Mouse (Mus musculus) lung, postnatal 36 days (tissue): ENCODE data around the gene Mid1.

Experiments
- DNase-seq: peaks from one replicate; pipeline ENCODE4 v3.0.0; 2022; ENCODE audit warnings: mixed read lengths

Gene Mid1

DNA sequence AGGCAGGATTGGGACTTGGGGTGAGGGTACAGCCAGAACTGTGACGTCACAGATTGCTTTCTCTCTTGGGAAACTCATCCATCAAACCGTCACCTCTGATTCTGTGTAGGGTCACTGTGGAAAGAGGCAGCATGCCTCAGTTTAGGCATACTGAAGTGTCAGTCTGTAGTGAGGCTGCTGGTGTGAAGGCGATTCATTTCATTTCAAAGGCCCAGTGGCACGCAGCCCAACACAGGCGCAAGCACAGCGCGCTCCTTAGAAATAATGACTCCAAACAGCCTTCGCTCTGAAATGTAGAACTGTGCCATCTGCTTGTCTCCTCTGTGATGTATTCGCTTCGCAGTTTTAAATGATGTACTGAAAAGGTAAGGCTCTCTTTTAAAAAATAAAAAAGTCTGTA is 141.9 kb downstream of the Mid1 start:
- no peak for DNase-seq

DNA sequence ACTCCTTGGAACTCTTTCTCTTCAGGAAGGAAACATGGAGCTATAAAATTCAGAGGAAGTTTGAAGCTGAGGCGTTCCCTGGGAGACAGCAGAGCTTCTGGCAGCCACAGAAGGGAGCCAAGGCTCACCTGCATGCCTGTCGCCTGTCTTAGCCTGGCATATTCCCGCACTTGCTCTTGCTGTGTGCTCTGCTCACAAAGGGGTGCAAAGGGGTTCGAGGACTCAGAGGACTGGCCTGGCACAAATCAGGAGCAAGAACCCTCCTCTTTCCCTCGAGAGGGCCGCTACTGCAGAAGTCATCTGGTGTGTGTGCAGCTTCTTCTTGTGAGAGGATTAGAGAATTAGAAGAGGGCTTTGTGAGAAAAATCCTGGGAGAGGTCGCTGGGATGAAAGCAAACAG is 142.7 kb downstream of the Mid1 start:
- no peak for DNase-seq

DNA sequence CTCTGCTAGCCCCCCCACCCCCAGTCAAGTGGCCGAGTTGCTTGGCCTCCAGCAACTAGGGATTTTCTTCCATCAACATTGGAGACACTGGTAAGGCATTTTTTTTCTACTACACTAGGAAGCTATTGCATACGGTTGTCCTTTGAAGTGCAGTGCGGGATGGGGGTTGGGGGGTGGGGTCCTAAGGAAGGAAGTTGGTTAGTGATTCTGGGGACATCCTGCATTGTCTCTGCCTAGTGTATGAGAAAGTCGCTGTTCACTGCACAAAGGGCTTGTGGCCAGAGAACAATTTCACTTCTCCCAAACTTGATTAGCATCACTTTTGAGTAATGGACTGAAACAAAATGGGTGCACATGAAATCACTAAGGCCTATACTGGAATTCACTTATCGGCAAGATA is 143.1 kb downstream of the Mid1 start:
- peak; percentile 30 for DNase-seq

DNA sequence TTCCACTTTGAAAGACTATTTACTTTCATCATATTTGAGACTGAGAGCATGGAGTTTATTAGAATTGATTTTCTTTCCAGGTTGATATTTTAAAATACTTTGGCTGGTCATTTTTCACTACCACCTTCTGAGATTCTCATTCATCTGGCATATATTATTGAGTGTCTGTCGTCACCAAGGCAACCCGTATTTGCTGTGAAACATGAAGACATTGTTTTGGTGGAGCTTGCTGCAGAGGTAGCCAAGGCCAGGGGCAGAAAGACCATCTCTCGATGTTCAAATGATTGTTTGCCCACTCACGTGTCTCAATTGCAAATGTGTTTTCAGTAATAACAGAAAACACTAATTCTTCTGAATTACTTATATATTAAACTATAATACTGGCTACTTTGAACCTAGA is 145.1 kb downstream of the Mid1 start:
- DNase-seq: no peak

DNA sequence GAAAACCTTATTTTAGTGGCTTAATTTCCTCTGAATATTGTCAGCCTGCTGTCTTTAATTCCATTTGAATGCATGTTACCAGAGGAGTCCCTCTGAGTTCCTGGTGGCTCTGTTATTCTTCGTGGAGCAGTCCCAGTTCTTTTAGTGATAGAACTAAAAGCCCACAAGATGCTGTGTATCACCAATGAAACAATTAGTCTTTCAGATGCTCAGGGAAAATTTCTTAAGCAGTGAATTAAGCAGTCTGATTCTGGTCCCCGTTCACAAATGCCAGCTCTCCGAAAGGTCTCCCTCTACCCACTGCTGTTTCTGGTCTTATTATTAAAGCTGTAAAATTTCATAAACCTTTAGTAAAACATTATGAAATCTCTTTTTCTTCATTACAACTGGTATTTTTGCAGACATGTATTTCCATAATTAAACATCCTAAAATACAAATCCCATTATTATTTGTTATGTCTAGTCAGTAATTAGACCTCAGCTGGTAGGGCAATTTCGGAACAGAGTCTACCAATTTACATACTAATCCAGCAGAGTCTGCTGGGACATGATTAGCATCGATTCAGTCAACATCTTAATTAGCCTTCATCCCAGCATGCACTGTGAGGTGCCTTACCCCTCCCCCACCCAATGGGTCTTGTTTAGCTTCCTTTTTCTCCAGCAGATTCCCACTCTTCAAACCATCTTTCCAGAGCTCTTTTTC is 153.1 kb downstream of the Mid1 start:
- DNase-seq: no peak

DNA sequence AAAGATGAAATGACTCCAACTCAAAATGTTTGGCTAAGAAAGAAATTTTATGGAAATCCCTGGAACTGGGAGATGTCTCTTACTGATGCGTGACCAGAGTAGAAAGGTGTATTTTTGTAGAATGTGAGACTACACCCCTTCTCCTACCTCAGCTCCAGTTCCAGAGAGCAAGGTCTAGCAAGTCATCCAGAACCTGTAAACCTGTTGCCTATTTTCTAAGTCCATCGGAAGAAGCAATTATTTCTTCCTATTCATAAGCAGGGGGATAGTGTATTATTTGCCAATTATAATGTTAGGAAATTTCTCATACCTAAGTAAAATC is 153.6 kb downstream of the Mid1 start:
- no peak for DNase-seq

DNA sequence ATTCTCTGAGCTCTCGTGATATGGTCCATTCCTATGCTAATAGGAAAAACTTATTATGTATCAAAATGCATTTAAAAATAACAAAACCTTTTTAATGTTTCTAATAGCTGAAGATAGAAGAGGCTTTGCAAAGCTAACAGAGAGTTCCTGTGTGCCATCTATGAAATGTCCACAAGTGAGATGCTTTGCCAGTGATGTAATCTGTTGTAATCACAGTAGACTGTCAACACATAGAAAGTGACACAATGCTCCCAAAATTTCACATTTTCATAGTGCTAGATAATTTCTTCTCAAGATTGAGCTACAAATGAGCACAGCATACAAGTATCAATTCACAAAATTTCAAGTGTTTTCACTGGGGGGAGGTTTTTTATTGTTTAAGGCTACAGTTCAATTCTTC is 158.3 kb downstream of the Mid1 start:
- DNase-seq: no peak

DNA sequence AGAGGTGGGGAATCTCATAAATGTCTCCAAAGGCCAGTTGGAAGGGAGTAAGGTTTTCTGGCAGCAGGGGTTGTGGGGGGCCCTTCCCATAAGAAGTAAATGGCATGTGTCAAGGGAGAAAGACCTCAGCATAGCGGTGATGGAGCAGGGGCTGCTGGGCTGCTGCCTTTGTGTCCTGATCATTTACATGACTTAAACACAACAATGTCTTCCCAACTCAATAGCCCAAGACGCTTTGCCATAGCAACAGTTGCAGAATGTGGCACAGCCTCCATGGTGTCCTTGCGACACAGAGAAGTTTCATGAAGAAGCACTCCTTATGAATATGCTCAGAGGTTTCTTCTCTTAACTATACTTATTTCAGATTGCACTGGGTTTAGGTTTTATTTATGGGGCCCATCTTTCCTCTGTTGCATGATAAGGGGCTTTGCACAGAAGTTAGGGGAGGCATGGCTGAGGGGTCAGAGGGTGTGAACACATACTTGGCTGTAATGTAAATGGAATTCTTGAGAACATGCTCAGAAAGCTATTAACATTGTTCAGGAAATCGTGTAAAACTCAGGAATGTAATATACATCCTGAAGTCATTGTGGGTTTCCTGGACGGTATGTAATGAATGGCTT is 159.3 kb downstream of the Mid1 start:
- no peak for DNase-seq

DNA sequence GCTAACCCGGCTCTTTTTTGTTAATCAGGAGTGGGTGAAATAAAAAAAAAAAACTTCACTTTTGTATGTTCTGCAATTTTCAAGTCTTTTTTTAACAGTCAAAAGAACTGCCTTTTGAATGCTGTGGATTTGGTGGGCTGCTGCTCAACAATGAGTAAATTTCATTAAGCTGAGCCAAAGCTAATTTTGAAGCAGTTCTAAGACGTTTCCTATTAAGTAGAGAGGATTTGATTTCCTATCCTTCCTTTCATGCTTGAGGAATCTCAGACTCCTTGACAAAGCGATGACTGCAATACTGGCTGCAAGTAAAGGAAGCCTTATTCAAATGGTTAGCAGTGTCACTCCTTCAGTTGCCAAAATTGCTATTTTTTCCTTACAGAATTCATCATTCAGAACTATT is 161.2 kb downstream of the Mid1 start:
- no peak for DNase-seq

DNA sequence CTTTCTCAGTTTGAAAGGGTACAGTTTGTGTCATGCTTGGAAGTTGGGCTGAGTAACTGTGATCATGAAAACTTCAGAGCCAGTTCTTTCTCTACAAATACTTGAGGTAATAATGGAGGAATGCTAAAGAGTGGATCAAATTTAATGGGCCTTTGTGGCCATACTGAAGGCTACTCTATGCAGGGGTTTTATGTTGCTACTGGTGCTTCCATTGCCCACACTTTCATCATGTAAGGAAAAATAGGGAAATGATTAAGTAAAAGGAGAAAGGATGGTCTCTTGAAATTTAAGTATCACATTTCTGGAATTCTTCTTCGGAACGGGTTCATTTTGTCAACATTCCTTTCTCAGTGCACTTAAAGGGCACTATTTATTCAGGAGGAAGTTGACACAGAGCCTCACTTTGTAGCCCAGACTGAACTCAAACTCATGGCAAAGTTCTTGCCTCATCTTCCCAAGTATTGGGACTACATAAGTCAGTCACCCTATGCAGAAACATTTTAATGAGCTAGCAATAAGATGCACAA is 176.3 kb downstream of the Mid1 start:
- DNase-seq: no peak

DNA sequence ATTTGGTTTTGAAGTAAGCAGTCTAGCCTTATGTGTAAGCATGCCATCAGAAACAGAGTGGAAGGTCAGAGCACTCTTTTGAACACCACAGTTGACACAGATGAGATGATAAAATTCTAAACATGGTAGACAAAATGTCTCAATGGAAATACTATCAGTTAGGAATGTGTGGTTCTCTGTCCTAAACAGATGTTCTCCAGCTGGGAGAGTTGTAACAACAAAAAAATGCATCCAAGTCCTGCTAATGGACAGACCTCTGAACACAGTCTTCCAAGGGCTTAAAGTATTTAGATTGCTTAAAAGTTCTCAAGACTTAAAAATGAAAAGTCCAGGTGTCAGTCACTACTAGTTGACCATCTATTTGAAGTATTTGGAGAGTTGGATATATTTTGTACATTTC is 177.4 kb downstream of the Mid1 start:
- no peak for DNase-seq

DNA sequence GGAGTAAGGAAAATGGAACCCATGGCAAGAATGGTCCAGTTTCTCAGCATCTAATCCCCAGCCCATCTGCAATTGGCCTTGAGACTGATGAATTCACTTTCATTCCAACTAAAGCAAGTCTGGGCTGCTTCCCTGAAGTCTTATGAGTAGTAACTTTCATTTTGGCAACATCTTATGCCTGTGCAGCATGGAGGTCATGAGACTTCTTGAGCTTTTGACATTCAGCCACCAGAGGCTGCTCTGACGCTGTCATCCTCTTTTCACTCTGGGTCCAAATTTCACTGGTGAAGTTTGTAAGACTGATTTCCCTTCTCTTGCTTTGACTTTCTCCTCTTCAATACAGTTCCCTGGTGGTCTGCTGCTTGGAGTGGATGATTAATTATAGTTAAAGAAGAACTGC is 177.8 kb downstream of the Mid1 start:
- DNase-seq: peak; percentile 64

DNA sequence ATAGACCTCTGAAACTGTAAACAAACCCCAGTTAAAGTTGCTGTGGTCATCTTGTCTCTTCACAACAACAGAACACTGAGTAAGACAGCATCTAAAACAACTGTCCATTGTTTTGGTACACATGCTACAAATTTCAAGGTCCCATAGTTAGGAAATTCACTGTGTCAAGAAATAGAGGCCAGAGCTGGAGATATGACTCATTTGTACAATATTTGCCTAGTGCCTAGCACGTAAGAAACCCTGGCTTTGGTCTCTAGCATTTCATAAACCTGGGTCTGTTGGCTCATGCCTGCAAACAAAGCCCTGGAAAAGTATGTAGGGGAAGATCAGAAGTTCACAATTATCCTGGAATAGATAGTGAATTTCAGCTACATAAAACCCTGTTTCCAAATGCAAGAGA is 178.8 kb downstream of the Mid1 start:
- DNase-seq: peak; percentile 32

DNA sequence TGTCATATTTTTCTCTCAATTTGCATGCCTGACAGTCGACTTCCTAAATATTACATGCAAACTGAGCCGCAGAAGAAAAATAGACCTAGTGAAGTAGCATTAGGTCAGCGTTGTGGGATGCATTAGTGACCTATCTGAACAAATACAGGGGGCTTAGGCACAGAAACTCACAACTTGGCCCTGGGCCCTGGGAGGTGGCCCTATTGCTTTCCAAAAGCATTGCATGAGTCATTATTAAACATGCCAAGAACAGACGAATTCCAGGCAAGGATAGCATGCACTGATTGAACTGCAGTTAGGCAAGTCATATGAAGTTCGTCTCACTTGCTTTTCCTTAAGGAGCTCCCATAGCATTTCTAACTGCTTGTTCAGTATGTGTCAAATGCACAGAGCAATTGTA is 183.2 kb downstream of the Mid1 start:
- no peak for DNase-seq

DNA sequence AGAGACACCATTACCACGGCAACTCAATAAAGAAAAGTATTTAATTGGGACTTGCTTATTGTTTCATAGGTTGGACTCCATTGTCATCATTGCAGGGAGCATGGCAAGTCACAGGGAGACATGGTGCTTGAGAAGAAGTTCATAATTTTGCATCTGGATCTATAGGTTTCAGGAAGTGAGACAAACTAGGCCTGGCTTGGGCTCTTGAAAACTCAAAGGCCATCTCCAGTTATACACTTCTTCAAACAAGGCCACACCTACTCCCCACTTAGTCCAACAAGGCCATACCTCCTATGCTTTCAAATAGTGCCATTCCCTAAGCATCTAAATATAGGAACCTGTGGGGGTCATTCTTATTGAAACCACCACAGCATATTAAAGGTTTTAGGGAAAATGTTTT is 189.5 kb downstream of the Mid1 start:
- DNase-seq: no peak

DNA sequence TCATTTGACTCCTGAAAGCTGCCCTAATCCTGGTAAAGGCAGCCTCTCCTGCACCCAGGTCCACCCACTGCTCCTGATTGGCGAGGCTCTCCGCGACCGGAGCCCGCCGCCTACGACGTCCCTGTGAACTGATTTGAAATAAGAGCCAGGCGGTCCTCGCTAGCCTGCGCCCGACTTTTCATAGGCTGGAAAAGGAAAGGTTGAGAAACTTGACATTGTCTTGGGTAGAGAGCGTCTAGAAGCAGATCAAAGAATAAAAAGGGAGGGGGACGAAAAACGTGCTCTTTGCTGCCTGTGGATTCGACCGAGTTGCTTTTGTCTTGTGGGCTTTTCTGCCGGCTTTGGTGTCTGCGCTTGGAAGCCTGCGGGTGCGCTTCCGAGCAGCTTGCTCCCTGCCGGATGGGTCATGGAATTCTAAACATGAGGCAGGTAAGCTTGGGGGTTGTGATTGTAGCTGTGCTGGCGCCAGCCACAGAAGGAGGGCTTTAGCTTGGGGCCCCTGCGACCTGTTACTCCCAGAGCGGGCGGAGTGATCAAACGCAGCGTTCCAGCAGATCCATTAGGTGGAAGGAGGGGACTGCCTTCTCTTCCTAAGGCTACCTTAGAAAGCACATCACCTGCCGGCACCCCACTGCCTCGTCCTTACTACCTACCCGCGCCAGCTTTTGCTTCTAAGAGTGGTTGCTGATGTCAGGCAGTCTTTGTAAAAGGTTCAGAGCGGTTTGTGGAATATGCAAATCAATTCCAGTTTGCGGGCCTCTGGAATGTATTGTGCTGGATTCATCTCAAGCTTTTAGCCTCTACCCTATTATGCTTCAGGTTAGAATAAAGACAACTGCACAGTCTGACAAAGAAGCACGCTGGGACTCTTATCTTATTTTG is 194.7 kb downstream of the Mid1 start:
- peak; percentile 82 for DNase-seq

DNA sequence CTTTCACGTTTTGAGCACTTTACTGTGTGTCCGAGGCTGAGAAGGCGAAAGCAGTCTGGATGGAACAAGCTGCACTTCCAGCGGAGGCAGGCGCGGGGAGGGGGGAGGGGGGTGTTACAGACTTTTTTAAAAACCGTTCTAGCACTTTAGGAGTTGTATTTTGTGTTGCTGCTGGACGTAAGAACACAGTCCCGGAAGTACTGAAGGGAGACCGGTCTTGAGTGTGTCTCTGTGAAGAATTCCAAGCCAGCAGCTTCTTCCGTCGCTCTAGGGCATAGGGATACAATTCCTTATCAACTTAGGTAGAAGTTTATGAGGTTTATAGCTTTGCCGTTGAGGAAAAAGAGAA is 195.3 kb downstream of the Mid1 start:
- no peak for DNase-seq

DNA sequence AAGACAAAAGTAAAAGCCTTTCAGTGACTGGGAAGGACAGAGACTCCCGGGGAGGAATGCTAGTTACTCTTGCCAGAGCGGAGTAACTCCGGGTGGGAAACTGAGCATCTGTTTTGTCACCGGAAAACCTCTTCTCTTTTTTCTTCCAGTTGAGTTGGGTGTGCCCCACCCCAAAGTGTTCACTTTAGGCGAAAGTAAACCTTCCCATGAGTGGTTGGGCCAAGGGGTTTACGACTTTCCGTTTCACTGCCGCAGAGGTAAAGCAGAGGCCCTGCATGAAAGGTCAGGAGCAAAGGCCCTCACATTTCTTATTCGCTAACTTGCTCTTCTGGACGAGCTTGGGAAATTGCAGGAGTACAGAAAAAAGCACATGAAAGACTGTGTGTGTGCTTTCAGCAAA is 195.8 kb downstream of the Mid1 start:
- peak; percentile 34 for DNase-seq

DNA sequence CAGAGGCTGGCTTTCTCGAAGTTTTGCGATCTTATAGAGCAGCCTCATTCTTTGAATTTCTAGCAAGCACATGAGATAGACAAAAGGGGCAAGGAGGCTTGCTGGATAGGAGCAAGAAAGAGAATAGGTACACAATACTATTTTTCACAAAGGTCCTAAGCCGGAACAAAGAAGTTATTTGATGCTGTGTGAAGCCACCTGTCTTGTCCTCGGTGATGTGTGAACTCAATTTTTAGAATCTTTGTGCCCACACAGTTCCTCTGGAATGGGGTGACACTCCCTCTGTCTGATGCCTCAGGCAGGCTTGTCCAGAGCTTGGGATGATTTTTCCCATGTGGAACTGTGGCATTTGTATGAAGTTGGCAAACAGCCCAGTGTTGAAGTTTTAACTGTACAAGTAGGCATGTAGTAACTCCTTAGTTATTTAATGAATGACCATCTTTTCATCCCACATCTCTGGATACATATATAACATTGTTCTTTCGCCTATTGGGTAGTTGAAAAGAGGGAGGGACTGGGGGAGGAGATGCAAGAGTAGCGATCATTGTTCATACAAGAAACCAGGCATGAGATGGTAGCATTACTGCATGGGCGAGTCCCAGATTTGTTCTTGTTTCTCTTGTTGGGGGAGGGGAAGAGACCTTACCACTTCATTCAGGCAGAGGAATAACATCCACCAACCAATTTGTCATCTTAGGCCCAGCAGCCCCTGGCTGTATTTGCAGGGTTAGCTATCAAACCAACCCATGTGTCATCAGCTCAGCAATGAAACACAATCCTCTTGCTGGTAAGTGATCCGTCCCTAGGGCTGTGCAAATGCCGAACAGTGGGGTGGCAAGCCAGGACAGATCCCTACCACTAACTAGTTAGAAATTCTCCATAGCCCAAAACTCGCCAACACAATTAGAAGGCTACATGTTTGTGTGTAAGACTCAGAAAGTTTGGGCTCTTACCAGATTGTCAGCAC is 196.5 kb downstream of the Mid1 start:
- no peak for DNase-seq

DNA sequence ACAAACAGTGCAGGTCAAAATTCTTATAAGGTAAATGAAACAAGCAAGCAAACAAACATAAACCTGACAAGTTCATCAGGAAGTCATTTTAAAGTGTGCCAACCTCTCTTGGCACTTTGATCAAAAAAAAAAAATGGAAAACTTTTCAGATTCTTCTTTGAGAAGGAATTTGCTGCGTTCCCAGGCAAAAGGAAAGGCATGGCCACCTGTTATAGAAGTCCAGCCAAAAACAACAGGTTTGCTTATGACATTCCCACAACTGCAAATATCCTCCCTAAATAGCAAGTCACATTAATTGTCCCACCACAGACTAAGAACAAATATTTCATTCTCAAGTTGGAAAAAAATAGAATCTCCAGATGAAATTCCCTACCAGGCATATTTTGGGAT is 197.2 kb downstream of the Mid1 start:
- DNase-seq: no peak

DNA sequence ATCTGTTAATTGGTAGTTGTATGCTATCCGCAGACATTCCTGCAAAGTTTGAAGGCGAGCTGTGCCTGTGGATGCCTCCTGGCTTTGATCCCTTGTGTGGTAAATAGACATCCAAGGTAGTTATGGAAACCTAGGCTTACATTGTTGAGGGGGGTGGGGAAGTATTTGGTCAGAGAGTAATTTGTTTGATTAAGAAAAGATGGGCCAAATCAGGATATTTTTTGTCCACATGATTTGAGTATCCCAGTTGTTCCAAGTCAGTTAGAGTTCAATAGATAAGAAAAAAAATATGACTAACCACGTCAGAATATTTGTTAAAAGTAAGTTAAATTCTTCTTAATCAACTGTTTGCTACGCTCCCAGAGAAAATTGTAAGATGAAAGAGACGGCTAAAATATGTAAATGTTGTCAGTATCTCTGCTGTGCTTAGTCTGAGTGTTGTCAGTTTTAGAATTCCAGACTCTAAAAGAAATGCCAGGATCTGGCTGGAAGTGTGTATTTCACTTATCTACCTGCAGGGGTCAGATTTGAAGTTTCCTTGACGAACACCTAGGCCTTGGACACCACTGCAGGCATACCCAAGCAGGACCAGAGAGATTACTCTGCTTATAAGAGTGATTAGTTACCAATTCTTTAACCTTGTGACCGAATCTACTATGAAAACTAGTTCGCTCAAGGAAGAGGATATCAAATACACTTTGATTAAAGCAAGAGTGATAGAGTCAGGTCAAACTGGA is 198.7 kb downstream of the Mid1 start:
- peak; percentile 29 for DNase-seq

DNA sequence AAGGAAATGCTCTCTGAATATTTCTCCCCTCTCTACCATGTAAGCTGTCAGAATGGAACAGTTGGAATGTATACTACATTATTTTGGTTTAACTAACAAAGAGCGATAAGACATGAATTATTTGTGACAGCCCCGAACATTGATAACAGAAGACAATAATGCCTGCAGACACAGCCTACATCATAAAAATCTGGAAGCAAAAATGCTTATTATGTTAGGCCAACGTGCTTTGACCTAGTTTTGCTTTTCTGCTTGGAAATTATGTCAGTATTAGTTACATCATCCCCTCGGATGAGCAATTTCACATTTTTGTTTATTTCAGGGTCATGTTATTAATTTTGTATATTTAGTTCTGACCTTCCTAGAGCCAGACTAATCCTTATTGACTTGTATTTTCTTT is 205.5 kb downstream of the Mid1 start:
- no peak for DNase-seq
